Mouse (Mus musculus) natural killer cell, adult 2 months (primary cell): ENCODE data around the gene Lsamp.

Experiments used
- DNase-seq, 2 experiments: peaks; one replicate each; pipeline ENCODE4 v3.0.0; 2022; ENCODE audit warnings: low spot score in 2 of 2

Gene Lsamp

GRCm38 (mm10) chr16:42189431-42190081 is 2205.4 kb downstream of the Lsamp start:
- no peak for DNase-seq

- peak; percentile 73 to 83 for DNase-seq
These were observed 2206.2 kb downstream of the Lsamp start for GRCm38 (mm10) chr16:42190114-42191045.
